Mouse (Mus musculus): ENCODE measurements around the gene Ptges.
"Not testable (repeated sequence)": the region's sequence is repeated elsewhere in the genome, so short reads cannot be mapped to it uniquely, and the experiment has no call there.

Ptges gene

GRCm38 (mm10) chr2:30927844-30928628, 1.6 kb downstream of the Ptges start:
- peak; percentile 59 for DNase-seq

GRCm38 (mm10) chr2:30927151-30927781, 2.4 kb downstream of the Ptges start:
- DNase-seq, result no peak

- no peak for DNase-seq
These were observed 3.3 kb downstream of the Ptges start for GRCm38 (mm10) chr2:30926381-30926780.

- DNase-seq, result no peak
These were observed 4.5 kb downstream of the Ptges start for GRCm38 (mm10) chr2:30925181-30925580.

GRCm38 (mm10) chr2:30923099-30923498, 6.6 kb downstream of the Ptges start:
- no peak for DNase-seq

- DNase-seq, result peak; percentile 43
These were observed 9.4 kb downstream of the Ptges start for GRCm38 (mm10) chr2:30920216-30920615.

GRCm38 (mm10) chr2:30918780-30919329, 10.8 kb downstream of the Ptges start:
- no peak for DNase-seq

- DNase-seq, result no peak
These were observed 11.5 kb downstream of the Ptges start for GRCm38 (mm10) chr2:30918126-30918525.

- DNase-seq, result no peak
These were observed 12.0 kb downstream of the Ptges start for GRCm38 (mm10) chr2:30917649-30918048.

GRCm38 (mm10) chr2:30915933-30916332, 13.7 kb downstream of the Ptges start:
- not testable (repeated sequence) for DNase-seq

GRCm38 (mm10) chr2:30915376-30915775, 14.3 kb downstream of the Ptges start:
- DNase-seq, result no peak

- DNase-seq, result no peak
These were observed 14.8 kb downstream of the Ptges start for GRCm38 (mm10) chr2:30914836-30915235.

GRCm38 (mm10) chr2:30913022-30913421, 16.6 kb downstream of the Ptges start:
- no peak for DNase-seq

- DNase-seq, result no peak
These were observed 17.3 kb downstream of the Ptges start for GRCm38 (mm10) chr2:30912291-30912773.

GRCm38 (mm10) chr2:30906641-30907040, 23.0 kb downstream of the Ptges start:
- DNase-seq, result no peak

GRCm38 (mm10) chr2:30905906-30906305, 23.8 kb downstream of the Ptges start:
- no peak for DNase-seq

- DNase-seq, result no peak
These were observed 24.7 kb downstream of the Ptges start for GRCm38 (mm10) chr2:30904991-30905390.

- no peak for DNase-seq
These were observed 25.4 kb downstream of the Ptges start for GRCm38 (mm10) chr2:30904231-30904630.

GRCm38 (mm10) chr2:30902726-30903722, 26.6 kb downstream of the Ptges start:
- DNase-seq, result no peak

GRCm38 (mm10) chr2:30902256-30902655, 27.4 kb downstream of the Ptges start:
- DNase-seq, result no peak

- DNase-seq, result no peak
These were observed 28.0 kb downstream of the Ptges start for GRCm38 (mm10) chr2:30901646-30902160.

GRCm38 (mm10) chr2:30899397-30900069, 30.1 kb downstream of the Ptges start:
- no peak for DNase-seq
